Mouse (Mus musculus) T-helper 17 cell (primary cell): ENCODE results near the gene Rab30.

Source experiments
- in situ Hi-C, 2 experiments: fragments of 300-600 bp; cut with MboI, MseI; formaldehyde crosslinking; loops; 1 replicate in 1 of 2; 2 replicates in 1 of 2; pipeline ENCODE4 v1.15.1; 2025; ENCODE audit warnings: high pct_unique_total_duplicates in 2 of 2

Rab30 gene

DNA sequence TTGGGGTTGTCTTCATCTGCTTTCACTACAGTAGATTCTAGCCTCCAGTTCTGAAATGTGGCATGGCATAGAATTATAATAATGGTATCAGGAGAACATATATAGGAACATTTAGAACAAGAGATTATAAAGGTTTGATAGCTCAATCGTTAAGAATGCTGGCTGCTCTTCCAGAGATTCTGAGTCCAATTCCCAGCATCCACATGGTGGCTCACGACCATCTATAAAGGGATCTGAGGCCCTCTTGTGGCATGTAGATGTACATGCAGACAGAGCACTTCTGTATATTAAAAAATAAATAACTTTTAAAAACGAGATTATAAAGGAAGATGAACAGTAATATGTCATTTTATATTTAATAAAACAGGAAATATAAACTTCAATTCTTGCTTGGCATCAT, 152.1 kb downstream of the Rab30 start:
- in situ Hi-C loops: no loop called here
